Mouse (Mus musculus) heart, adult 2 months (tissue): ENCODE measurements at regions not wholly inside any gene's neighbourhood (a gene's known extent, or its start where the extent isn't known, plus 50 kb on each side); places are given as distances from the start of the nearest gene placed in this dataset.

ENCODE experiments used
- CTCF ChIP-seq: fragments of 200-600 bp; IDR thresholded peaks from 2 replicates; pipeline ENCODE4 v1.8.1; 2022; ENCODE audit warnings: antibody characterized with exemption, mild to moderate bottlenecking, moderate library complexity
- POLR2A ChIP-seq: fragments of 200-500 bp; IDR thresholded peaks from 2 replicates; pipeline ENCODE4 v1.6.1; 2011; ENCODE audit warnings: mild to moderate bottlenecking, low read depth, low read length, control low read depth; ENCODE audit not compliant: insufficient read depth

- TF ChIP-seq POLR2A, result no peak
- no peak for TF ChIP-seq CTCF
These were observed 173.9 kb downstream of the Utp6 start for GRCm38 (mm10) chr11:79788251-79788741.
